Mouse (Mus musculus): ENCODE results near the gene Ulk4. TPM values are rescaled to one million over a fixed set of nuclear protein-coding genes. Genes with fewer than 3 reads are reported as not detected.
A peak's percentile ranks its signal among the peaks of the same experiment; 100 is the strongest.

Ulk4 gene
- 6.7 and 7.3 TPM in 2 replicates for polyA plus RNA-seq (2012; rRNA removed)

DNA sequence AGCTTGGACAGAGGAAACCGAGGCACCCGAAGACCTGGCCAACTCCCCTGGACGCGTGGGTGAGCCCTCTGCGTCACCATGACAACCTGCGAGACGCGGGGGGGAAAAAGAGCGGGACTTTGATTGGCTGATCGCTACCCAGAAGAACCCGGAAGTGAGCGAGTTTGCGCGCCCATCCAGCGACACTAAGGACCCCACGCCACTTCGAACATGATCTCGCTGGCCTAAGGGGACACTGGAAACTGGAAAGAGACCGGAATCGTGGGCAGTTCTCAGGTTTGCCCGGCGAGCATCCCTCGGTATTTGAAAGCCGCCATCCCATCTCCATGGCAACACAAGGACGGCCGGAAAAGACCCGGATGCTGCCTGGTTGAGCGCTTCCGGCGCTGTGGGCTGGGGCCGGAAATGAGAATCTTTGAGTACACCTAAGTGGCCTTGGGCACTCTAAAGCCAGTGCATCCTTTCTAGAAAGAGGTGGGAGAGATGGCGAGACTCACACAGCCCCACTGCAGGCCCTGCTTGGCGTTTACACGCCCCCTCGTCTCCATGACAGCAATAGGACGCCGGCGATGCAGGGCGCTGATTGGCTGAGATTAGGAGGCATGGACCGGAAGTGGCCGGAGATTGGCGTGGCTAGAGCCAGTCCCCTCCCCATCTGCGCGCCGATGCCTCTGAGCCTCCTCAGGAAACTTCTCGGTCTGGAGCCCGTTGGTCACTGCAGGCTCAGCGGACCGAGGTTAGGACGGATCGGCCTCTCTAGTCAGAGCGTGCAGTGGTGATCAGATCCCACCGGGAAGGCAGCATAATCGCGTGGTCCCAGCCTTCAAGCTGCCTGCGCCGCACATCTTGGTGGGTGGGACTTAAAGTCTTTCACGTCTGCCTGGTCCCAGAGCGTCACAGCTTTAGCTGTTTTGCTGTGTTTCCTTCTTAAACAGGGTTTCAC, at the start of gene Ulk4:
TSS of gene Ulk4 (minus strand) at position 80 of the 943 bp plus-strand sequence.
- TF ChIP-seq POLR2A (IDR thresholded peaks at IDR 0.05; ENCODE audit: extremely low read depth, insufficient read depth, low read length) (peak; percentile 84), CTCF (IDR thresholded peaks at IDR 0.05; ENCODE audit: extremely low read depth, insufficient read depth, low read length) (no peak)
- Histone ChIP-seq H3K4me1 (ENCODE audit: control insufficient read depth, insufficient read depth, low read length) (0 out of 2 replicates have a peak, but pooled peaks cover 1% of the 10 kb centered on the region), H3K27ac (ENCODE audit: insufficient read depth, low read length) (peak within 1 kb of the TSS; percentile 73), H3K4me3 (ENCODE audit: insufficient read depth, low read length) (peak within 1 kb of the TSS; percentile 73)

DNA sequence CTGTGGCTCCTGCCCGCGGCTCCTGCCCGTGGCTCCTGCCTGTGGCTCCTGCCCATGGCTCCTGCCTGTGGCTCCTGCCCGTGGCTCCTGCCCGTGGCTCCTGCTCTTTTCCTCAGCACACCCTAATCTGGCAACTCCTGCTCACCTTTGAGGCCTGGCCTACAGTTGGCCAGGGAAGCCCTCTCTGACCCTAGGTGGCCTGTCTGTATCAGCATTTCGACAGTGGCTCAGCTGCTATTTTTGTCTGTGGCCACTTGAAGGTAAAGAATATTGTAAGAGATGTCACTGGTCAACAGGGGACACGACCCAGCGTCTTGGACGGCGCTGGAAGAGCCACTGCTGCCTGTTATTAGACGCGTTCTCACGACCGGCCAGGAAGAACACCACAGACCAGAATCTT, 45.0 kb upstream of the Ulk4 start:
- Histone ChIP-seq H3K4me3 (ENCODE audit: insufficient read depth, low read length) (no peak overlapping the region), H3K4me1 (ENCODE audit: control insufficient read depth, insufficient read depth, low read length) (no peaks in the 10 kb centered on the region; the same call in 1 of the 2 replicates), H3K27ac (ENCODE audit: insufficient read depth, low read length) (no peak overlapping the region)
- TF ChIP-seq CTCF (IDR thresholded peaks at IDR 0.05; ENCODE audit: extremely low read depth, insufficient read depth, low read length) (no peak), POLR2A (IDR thresholded peaks at IDR 0.05; ENCODE audit: extremely low read depth, insufficient read depth, low read length) (no peak)

DNA sequence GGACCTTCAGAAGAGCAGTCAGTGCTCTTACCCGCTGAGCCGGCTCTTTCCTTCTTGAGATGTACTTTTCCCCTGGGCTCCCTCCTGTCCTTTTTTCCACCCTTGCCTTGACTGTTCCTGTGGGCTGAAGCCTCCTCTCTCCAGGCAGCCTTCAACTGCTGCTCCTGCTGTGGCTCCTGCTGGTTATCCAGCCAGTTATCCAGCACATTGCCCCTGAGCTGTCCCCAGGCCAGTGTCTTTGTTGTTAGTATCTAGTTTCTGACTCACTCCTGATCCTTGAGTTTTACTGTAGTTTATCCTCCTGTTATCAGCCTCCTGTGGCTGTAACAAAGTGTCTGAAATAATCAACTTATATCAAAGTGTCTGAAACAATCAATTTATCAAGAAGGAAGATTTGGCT, 44.1 kb upstream of the Ulk4 start:
- Histone ChIP-seq H3K4me3 (ENCODE audit: insufficient read depth, low read length) (no peak overlapping the region), H3K4me1 (ENCODE audit: control insufficient read depth, insufficient read depth, low read length) (peaks cover under 1% of the 10 kb centered on the region; the same call in 1 of the 2 replicates), H3K27ac (ENCODE audit: insufficient read depth, low read length) (no peak overlapping the region)
- TF ChIP-seq POLR2A (IDR thresholded peaks at IDR 0.05; ENCODE audit: extremely low read depth, insufficient read depth, low read length) (no peak), CTCF (IDR thresholded peaks at IDR 0.05; ENCODE audit: extremely low read depth, insufficient read depth, low read length) (no peak)

DNA sequence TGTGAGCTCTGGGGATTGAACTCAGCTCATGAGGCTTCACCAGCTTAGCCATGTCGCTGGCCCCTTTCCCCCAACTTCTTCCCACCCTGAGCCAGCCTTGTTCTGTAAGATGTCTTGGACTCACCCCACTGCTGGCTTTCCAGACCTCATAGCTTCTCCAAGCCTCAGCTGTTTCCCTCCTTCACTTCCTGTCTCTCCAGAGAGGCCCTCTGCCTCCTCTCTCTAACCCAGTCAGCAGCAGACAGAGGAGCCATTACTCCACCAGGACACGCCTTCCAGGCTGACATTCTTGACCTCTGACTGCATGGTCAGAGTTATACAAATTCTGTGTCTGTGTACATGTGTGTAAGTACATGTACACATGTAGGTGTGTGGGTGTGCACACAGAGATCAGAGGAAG, 43.4 kb upstream of the Ulk4 start:
- Histone ChIP-seq H3K27ac (ENCODE audit: insufficient read depth, low read length) (no peak overlapping the region), H3K4me3 (ENCODE audit: insufficient read depth, low read length) (no peak overlapping the region), H3K4me1 (ENCODE audit: control insufficient read depth, insufficient read depth, low read length) (peaks cover 4% of the 10 kb centered on the region)
- no peak for TF ChIP-seq CTCF (IDR thresholded peaks at IDR 0.05; ENCODE audit: extremely low read depth, insufficient read depth, low read length)
- TF ChIP-seq POLR2A (IDR thresholded peaks at IDR 0.05; ENCODE audit: extremely low read depth, insufficient read depth, low read length): no peak

DNA sequence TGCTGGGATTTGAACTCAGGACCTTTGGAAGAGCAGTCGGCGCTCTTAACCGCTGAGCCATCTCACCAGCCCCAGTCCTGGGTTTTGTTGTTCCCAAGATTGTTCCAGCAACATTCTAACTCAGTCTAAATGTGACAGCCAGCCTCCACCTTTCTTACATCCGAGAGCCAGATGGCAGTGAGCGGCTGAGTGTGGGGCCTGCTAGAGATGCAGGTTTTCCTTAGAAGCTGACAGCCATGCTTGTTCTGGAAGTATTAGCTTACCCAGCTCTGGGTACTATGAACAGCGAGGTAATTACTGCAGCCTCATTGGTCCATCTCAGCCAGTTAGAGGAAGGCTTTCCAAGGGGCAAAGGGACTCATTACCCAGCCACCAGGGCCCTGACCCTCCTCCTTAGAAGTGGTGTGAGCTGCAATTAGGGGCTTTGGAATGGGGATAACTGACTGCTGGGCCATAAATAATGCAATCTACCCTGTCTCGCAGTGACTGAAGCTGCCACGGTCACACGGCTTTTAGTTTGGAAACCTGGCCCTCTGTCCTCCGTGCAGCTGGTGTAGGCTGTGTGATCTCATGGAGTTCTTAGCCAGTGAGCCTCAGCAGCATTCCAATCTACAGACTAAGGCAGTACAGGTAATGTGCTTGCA, 42.4 kb upstream of the Ulk4 start:
- TF ChIP-seq CTCF (IDR thresholded peaks at IDR 0.05; ENCODE audit: extremely low read depth, insufficient read depth, low read length): no peak
- TF ChIP-seq POLR2A (IDR thresholded peaks at IDR 0.05; ENCODE audit: extremely low read depth, insufficient read depth, low read length): no peak
- peaks cover 4% of the 10 kb centered on the region for H3K4me1 ChIP-seq (ENCODE audit: control insufficient read depth, insufficient read depth, low read length)
- no peak overlapping the region for H3K27ac ChIP-seq (ENCODE audit: insufficient read depth, low read length)

DNA sequence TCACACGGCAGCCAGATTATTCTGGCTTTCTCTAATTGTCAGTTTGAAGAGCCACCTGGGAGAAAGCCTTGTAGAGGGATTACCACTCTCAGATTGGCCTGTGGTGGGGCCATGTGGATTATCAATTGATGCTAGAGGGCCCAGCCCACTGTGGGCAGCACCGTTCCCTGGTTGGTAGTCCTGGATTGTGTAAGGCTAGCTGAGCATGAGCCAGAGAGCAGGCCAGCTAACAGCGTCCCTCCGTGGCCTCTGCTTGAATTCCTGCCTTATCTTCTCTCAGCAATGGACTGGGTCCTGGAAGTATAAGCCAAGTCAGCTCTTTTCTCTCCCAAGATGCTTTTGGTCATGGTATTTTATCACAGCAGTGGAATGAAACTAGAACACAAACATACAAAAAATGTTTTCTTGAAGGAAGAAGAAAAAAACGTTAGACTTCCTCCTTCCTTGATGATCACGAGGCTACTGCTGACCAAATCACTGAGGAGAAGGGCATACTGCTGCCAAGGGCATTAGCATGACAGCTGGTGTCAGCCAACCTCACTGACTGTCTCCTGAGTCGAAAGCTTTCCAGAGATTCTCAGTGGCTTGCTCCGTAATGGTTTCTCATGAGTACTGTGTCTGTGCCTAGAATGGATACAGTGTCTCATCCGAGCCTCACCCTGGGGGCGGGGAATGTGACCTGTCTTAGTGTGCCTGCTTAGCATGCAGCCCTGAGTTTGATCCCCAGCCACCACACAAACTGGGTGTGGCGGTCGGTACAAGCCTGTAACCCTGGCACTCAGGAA, 39.8 kb upstream of the Ulk4 start:
- H3K27ac ChIP-seq (ENCODE audit: insufficient read depth, low read length): no peak overlapping the region

More for the DNA sequence above, 42.4 kb upstream of the Ulk4 start:
- H3K4me3 ChIP-seq (ENCODE audit: insufficient read depth, low read length): no peak overlapping the region

DNA sequence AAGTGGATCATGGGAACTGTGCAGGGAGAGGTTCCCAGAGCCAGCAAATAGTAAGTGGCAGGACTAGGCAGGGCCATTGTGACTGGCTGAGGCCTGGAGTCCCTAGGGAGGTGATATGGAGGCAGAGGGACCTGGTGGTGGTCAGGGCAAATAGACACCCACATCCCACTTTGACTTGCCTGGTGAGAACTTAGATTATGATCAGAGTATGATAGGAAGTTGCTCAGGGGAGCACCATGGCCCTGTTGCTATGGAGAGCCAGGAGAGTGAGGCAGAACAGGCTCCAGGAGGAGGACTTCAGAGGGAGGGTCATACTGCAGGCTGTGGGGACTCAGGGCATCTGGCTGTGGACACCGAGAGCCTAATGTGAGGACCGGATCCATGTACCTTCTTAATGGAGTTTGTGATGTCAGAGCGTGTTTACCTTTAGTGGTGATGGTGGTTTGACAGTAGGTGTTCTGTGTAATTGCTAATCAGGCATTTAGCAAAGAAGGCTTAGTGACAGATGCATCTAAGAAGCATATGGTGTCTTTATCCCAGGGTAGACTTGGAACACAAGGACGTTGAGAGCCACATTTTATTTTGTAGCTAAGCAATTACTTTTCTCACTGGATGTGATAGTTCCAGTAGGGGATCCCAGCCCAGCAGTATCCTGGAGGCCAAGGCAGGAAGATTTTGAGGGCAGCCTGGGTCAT, 39.1 kb upstream of the Ulk4 start:
- TF ChIP-seq POLR2A (IDR thresholded peaks at IDR 0.05; ENCODE audit: extremely low read depth, insufficient read depth, low read length) (no peak), CTCF (IDR thresholded peaks at IDR 0.05; ENCODE audit: extremely low read depth, insufficient read depth, low read length) (no peak)
- peaks cover 17% of the 10 kb centered on the region for H3K4me1 ChIP-seq (ENCODE audit: control insufficient read depth, insufficient read depth, low read length)
- no peak overlapping the region for H3K4me3 ChIP-seq (ENCODE audit: insufficient read depth, low read length)
- H3K27ac ChIP-seq (ENCODE audit: insufficient read depth, low read length): no peak overlapping the region

More for the DNA sequence above, 39.8 kb upstream of the Ulk4 start:
- TF ChIP-seq CTCF (IDR thresholded peaks at IDR 0.05; ENCODE audit: extremely low read depth, insufficient read depth, low read length) (no peak), POLR2A (IDR thresholded peaks at IDR 0.05; ENCODE audit: extremely low read depth, insufficient read depth, low read length) (no peak)
- Histone ChIP-seq H3K4me1 (ENCODE audit: control insufficient read depth, insufficient read depth, low read length) (peaks cover 16% of the 10 kb centered on the region), H3K4me3 (ENCODE audit: insufficient read depth, low read length) (no peak overlapping the region)

DNA sequence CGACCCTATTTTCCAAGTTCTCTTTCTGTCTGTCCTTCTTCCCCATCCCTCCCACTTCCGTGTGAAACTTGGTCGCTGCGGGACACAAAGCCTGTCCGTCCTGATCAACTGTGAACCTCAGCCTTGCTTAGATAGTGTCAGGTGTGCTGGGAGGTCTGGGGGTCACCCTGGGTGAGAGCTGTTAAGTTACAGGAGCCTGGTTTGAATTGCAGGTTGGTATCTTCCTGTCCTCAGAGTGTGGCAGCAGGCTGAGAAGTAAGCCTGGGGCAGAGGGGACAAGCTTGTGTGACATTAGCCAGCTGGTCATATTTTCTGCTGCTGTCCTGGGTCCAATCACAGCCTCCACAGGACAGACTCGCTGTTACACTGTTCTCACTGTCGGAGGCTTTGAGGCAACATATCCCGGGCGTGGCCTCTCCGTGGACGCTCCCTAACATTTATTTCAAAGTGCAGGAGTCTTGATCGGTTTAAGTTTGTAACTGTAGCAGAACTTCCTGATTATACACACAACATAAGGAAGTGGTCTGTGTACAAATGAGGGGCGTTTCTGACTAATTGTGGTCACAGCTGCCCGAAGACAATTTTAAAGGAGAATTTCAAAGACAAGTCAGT, 37.6 kb upstream of the Ulk4 start:
- Histone ChIP-seq H3K27ac (ENCODE audit: insufficient read depth, low read length) (peak overlapping the region; percentile 49), H3K4me3 (ENCODE audit: insufficient read depth, low read length) (peak overlapping the region; percentile 5), H3K4me1 (ENCODE audit: control insufficient read depth, insufficient read depth, low read length) (peaks cover 20% of the 10 kb centered on the region)
- no peak for TF ChIP-seq CTCF (IDR thresholded peaks at IDR 0.05; ENCODE audit: extremely low read depth, insufficient read depth, low read length)
- TF ChIP-seq POLR2A (IDR thresholded peaks at IDR 0.05; ENCODE audit: extremely low read depth, insufficient read depth, low read length): no peak
